Mouse (Mus musculus) liver, adult 2 months (tissue): Measurements from ENCODE around the gene Fam102a. TPM values are rescaled to one million over a fixed set of nuclear protein-coding genes. Genes with fewer than 3 reads are reported as not detected.
A peak's percentile ranks its signal among the peaks of the same experiment; 100 is the strongest.

Experiments
- DNase-seq: peaks from one replicate; pipeline ENCODE4 v3.0.0-alpha.2; 2011; ENCODE audit warnings: low read depth, low spot score; ENCODE audit errors: extremely low read depth
- H3K27ac ChIP-seq: fragments of 200-500 bp; replicated peaks from 2 replicates; pipeline ENCODE4 v1.5.1; 2012; ENCODE audit warnings: low read depth, mild to moderate bottlenecking, control low read depth, inconsistent platforms, low read length; ENCODE audit not compliant: insufficient read depth
- H3K27me3 ChIP-seq: fragments of 200-500 bp; 2 replicates; pipeline ENCODE4 v1.6.1; 2012; ENCODE audit warnings: mild to moderate bottlenecking, moderate library complexity, low read length, inconsistent platforms; ENCODE audit not compliant: control insufficient read depth, insufficient read depth
- H3K36me3 ChIP-seq: fragments of 200-500 bp; 2 replicates; pipeline ENCODE4 v1.6.1; 2012; ENCODE audit warnings: low read length, inconsistent platforms; ENCODE audit not compliant: control insufficient read depth, insufficient read depth
- H3K4me1 ChIP-seq: fragments of 200-500 bp; 2 replicates; pipeline ENCODE4 v1.6.1; 2011; ENCODE audit warnings: low read length; ENCODE audit not compliant: control insufficient read depth, insufficient read depth
- H3K4me3 ChIP-seq: fragments of 200-500 bp; 2 replicates; pipeline ENCODE4 v1.5.1; 2011; ENCODE audit warnings: low read depth, mild to moderate bottlenecking, control low read depth, low read length, moderate library complexity; ENCODE audit not compliant: insufficient read depth
- H3K79me2 ChIP-seq: fragments of 200-500 bp; 2 replicates; pipeline ENCODE4 v1.6.1; 2012; ENCODE audit warnings: inconsistent platforms, mild to moderate bottlenecking, low read length, moderate library complexity; ENCODE audit not compliant: control insufficient read depth, insufficient read depth
- H3K9ac ChIP-seq: fragments of 200-500 bp; 2 replicates; pipeline ENCODE4 v1.6.1; 2012; ENCODE audit warnings: low read depth, mild to moderate bottlenecking, control low read depth, inconsistent platforms, low read length
- CTCF ChIP-seq: fragments of 200-500 bp; IDR thresholded peaks from 2 replicates; pipeline ENCODE4 v1.5.1; 2011; ENCODE audit warnings: low read depth, low read length, control low read depth
- POLR2A ChIP-seq: fragments of 200-500 bp; IDR thresholded peaks from 2 replicates; pipeline ENCODE4 v1.6.1; 2011; ENCODE audit warnings: low read length, control low read depth; ENCODE audit not compliant: insufficient read depth; ENCODE audit errors: extremely low read depth
- whole genome bisulfite sequencing: fragments of 180-500 bp; shearing (Covaris S2); methylation state at CpG from one replicate; pipeline ENCODE4 v1.1.7; 2018; 5-methylcytosine and 5-hydroxymethylcytosine counted together
- polyA plus RNA-seq: library from polyadenylated mRNA; depleted of rRNA; stranded (reverse); fragments of >200 nt; gene quantifications from 2 replicates; pipeline ENCODE4 v1.2.3, GENCODE M21; 2012
- total RNA-seq: library from RNA; depleted of rRNA; stranded (reverse); fragments of >200 nt; gene quantifications from 2 replicates; pipeline ENCODE4 v1.2.3, GENCODE M21; 2014

The Fam102a gene
- total and polyA plus RNA-seq, 2 experiments: 7.0 to 11.0 TPM

DNA sequence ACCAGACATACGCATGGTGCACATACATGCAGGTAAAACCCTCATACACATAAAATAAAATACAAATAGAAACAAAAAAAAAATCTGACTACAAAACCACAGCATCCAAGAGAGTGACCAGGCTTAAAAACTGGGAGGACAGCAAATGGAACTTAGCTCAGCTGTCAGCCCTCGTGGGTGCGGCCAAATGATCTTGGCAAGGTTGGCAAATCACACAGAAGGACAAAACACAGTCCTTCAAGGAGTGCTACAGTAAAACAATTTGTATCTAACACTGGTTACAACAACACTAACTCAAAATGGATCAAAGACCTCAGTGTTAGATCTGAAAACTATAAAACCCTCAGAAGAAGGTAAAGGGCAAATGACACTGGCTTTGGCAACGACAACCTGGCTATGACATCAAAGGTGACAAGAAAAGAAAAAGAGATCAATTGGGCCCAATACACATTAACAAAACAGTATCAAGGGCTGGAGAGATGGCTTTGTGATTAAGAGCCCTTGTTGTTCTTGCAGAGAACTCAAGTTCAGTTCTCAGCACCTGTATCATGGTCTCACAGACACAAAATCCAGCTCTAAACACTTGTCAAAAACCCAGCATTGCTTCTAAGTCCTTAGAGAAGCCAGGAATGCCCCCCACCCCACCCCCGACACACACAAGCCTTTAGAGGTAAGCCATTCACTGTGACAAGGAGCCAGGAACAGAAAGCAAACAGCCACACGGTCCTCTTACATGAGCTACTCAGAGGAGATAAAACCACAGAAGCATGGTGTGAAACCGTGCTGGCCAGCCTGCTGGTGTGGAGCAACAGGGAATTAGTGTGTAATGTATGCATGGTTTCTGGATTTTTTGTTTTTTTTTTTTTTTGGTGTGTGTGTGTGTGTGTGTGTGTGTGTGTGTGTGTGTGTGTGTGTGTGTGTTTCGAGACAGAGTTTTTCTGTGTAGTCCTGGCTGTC lies 14.8 kb upstream of the Fam102a start:
- Histone ChIP-seq H3K79me2 (no peaks in the 10 kb centered on the region), H3K4me3 (no peak overlapping the region), H3K27ac (peak overlapping the region; percentile 88), H3K9ac (peak overlapping the region; percentile 23; the same call in 1 of the 2 replicates), H3K4me1 (peaks cover 20% of the 10 kb centered on the region; the same call in 1 of the 2 replicates), H3K36me3 (no peaks in the 10 kb centered on the region), H3K27me3 (no peaks in the 10 kb centered on the region)
- peak; percentile 85 for DNase-seq
- TF ChIP-seq POLR2A (no peak), CTCF (no peak)
- 33% methylated on average over 8 of the region's 8 CpGs for WGBS

DNA sequence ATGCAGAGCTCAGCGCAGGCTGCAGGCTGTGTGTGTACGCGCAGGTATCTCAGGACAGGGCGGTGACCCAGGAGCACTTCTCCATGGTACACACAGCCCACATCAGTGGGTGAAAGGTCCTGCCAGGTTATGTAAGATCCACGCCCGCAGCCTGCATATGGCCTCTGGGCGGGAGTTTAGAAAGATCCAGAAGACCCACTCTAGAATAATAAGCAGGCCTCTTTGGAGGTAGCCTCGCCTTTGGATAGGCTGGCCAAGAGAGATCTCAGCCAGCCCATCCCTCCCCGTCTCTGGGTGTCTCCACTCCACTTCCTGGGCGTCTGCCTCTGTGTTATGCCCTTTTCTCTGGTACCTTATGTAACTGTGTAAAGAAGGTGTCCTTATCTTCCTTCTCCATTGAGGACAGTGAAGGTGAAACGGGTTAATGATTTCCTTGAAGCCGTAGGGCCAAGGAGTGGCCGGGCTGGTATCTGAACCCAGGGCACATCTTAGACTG lies 10.5 kb upstream of the Fam102a start:
- no peak overlapping the region for H3K4me3 ChIP-seq
- DNase-seq: peak; percentile 83
- no peak overlapping the region; the same call in 1 of the 2 replicates for H3K9ac ChIP-seq
- no peak for TF ChIP-seq CTCF
- TF ChIP-seq POLR2A: no peak
- WGBS: 30% methylated on average over 13 of the region's 13 CpGs
- peak overlapping the region; percentile 51 for H3K27ac ChIP-seq
- H3K36me3 ChIP-seq: no peaks in the 10 kb centered on the region
- H3K4me1 ChIP-seq: peaks cover 30% of the 10 kb centered on the region
- H3K79me2 ChIP-seq: no peaks in the 10 kb centered on the region
- no peaks in the 10 kb centered on the region for H3K27me3 ChIP-seq

DNA sequence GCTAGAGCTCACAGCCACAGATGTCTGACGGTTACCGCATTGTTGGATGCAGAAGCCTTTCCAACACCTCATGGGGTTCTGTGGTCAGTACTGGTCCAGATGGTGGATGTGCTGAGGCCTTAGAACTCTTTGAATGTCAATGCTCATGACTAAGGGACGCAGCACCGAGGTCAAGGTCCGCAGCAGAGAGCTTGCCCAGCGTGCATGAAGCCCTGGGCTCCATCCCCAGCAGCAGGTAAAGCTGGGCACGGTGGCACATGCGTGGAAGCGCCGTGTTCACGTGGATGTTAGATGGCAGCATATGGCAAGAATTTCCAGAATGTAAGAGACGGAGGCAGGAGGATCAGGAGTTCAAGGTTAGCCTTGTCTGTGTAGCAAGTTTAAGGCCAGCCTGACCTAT lies 9.3 kb upstream of the Fam102a start:
- 74% methylated on average over 12 of the region's 12 CpGs for WGBS
- H3K4me1 ChIP-seq: peaks cover 22% of the 10 kb centered on the region
- H3K9ac ChIP-seq: no peak overlapping the region
- DNase-seq: peak; percentile 60
- peak overlapping the region; percentile 51 for H3K27ac ChIP-seq
- no peaks in the 10 kb centered on the region for H3K36me3 ChIP-seq
- H3K4me3 ChIP-seq: no peak overlapping the region
- no peaks in the 10 kb centered on the region for H3K27me3 ChIP-seq
- TF ChIP-seq CTCF (no peak), POLR2A (no peak)
- H3K79me2 ChIP-seq: no peaks in the 10 kb centered on the region

DNA sequence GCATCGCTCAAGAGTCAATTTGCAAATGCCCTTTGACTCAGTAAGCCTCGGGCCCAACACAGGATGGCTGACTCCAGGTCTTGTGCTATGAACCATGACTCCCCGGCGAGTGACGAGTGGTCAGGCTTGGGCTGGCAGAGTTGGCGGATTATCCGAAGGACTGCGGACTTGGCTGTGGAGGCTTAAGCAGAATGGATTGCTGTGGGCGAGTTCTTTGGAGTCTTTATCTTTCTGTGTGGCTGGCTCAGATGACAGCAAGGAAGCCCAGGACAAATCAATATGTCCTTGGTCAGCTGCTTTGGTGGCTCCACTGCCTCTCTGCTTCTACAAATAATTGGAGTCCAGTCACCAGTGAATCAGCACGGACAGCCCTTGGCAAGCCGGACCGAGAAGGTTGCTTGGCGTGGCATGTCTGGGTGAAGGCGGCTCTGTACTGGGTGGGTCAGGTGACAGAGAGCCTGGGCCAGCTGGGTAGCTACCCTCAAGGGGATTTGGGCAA lies 7.6 kb upstream of the Fam102a start:
- Histone ChIP-seq H3K4me3 (no peak overlapping the region), H3K4me1 (peaks cover 22% of the 10 kb centered on the region), H3K27me3 (no peaks in the 10 kb centered on the region), H3K79me2 (no peaks in the 10 kb centered on the region), H3K27ac (peak overlapping the region; percentile 62), H3K9ac (peak overlapping the region; percentile 29), H3K36me3 (no peaks in the 10 kb centered on the region)
- WGBS: 19% methylated on average over 14 of the region's 14 CpGs
- TF ChIP-seq CTCF (0 out of 2 replicates have a peak, but pooled peaks have one; percentile 3), POLR2A (no peak)
- peak; percentile 96 for DNase-seq

DNA sequence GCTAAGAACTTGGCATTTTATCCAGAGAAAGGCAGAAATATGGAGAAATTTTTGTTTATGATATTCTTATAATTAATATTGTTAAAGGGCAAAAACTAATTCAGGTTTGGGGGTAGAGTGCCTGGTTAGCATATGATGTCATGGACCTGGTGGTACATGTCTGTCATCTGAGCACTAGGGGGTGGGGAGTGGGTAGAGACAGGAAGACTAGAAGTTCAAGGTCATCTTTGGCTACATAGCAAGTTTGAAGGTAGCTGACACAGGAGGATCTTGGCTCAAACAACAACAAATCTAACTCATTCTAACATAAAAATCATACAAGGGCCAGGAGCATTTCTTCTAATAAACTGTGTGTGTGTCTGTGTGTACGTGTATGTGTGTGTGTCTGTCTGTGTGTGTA lies 6.8 kb upstream of the Fam102a start:
- H3K9ac ChIP-seq: no peak overlapping the region
- H3K36me3 ChIP-seq: no peaks in the 10 kb centered on the region
- DNase-seq: no peak
- TF ChIP-seq CTCF (no peak), POLR2A (no peak)
- H3K4me3 ChIP-seq: no peak overlapping the region
- H3K79me2 ChIP-seq: no peaks in the 10 kb centered on the region
- H3K4me1 ChIP-seq: peaks cover 22% of the 10 kb centered on the region
- WGBS: 83% methylated on average over 1 of the region's 1 CpGs
- H3K27ac ChIP-seq: peak overlapping the region; percentile 62; the same call in 1 of the 2 replicates
- no peaks in the 10 kb centered on the region for H3K27me3 ChIP-seq
